Mouse (Mus musculus) neural tube, embryonic 10.5 days (tissue): ENCODE measurements around the gene Herc4.

ENCODE experiments used
- DNase-seq: peaks from one replicate; pipeline ENCODE4 v3.0.0-alpha.2; 2017; ENCODE audit warnings: low spot score; ENCODE audit errors: extremely low spot score

The Herc4 gene

DNA sequence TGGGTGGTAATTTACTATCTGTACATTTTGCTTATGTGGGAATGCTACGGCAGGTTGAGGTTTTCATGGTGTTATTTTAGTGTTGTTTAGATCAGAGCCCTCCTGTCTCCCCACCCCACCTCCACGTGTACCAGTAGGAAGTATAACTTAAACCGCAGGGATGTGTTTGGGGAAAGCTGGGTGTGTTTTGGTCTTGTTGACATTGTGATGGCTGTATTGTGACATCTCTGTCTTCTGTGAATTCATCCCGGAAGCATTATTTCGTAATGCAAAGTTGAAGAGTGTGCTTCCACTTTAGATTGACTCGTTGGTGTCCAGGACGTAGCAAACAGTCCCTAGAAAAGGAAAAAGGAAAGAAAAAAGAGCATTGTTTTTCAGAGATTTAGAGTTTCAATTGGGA lies 3.8 kb downstream of the Herc4 start:
- DNase-seq: no peak

DNA sequence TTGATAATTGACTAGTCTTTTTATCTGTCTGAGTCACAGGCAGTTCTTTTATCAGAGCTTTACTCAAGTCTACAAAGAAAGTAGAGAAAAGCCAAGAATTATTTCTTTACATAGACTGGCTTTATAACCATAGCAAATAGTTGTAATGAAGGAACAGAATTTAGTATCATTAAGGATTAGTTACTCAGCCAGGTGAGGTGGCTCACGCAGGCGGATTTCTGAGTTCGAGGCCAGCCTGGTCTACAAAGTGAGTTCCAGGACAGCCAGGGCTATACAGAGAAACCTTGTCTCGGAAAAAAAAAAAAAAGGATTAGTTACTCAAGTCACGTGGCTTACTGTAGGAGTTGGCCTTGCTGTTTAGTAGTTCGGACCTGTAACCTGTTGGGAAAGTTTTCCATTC lies 4.8 kb downstream of the Herc4 start:
- no peak for DNase-seq

- DNase-seq: no peak
These were observed 15.1 kb downstream of the Herc4 start for GRCm38 (mm10) chr10:63258696-63259095.

GRCm38 (mm10) chr10:63259340-63259739 lies 15.7 kb downstream of the Herc4 start:
- DNase-seq: no peak

- DNase-seq: no peak
These were observed 24.3 kb downstream of the Herc4 start for GRCm38 (mm10) chr10:63267941-63268340.

GRCm38 (mm10) chr10:63272401-63272800 lies 28.8 kb downstream of the Herc4 start:
- no peak for DNase-seq

- no peak for DNase-seq
These were observed 29.3 kb downstream of the Herc4 start for GRCm38 (mm10) chr10:63272868-63273267.

- DNase-seq: no peak
These were observed 33.4 kb downstream of the Herc4 start for GRCm38 (mm10) chr10:63277010-63277409.

- DNase-seq: no peak
These were observed 36.2 kb downstream of the Herc4 start for GRCm38 (mm10) chr10:63279851-63280250.

- DNase-seq: no peak
These were observed 38.8 kb downstream of the Herc4 start for GRCm38 (mm10) chr10:63282417-63282816.

DNA sequence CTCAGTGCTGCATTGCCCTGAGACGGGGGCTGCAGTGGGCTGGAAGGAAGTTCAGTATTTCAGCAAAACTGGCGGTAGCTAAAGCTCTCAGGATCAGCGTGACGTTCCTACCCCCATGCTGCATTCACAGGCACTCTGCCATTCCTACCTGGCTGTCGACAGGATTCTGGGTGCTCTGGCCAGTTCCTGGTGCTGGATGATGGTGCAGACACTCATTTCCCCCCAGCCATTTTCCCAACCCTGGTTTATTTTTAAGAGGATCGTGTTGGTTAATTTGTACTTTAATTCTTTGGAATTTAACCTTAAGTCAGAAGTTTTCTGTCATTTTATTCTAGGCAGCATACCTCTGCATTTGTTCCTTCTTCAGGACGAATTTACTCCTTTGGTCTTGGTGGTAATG lies 39.2 kb downstream of the Herc4 start:
- DNase-seq: no peak

DNA sequence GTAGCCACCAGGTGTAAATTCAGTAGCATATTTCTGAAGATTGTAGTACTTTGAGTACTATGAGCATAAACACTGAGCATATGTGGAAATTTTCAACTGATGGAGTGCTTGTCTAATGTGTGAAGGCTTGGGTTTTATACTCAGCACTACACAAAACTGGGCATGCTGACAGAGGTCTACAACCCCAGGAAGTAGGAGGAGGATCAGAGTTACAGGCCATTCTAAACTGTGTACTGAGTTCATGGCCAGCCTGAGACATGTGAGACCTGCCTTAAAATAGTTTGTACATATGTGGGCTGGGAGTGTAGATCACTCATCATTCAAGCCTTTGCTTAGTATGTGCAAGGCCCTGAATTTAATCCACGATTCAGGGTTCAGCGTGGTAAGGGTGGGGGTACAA lies 58.7 kb downstream of the Herc4 start:
- DNase-seq: no peak

GRCm38 (mm10) chr10:63308582-63309366 lies 65.2 kb downstream of the Herc4 start:
- DNase-seq: peak; percentile 74

GRCm38 (mm10) chr10:63313726-63314125 lies 70.1 kb downstream of the Herc4 start:
- no peak for DNase-seq

- no peak for DNase-seq
These were observed 83.5 kb downstream of the Herc4 start for GRCm38 (mm10) chr10:63327091-63327490.

- no peak for DNase-seq
These were observed 93.3 kb downstream of the Herc4 start for GRCm38 (mm10) chr10:63336901-63337300.

- no peak for DNase-seq
These were observed 93.7 kb downstream of the Herc4 start for GRCm38 (mm10) chr10:63337326-63337725.

DNA sequence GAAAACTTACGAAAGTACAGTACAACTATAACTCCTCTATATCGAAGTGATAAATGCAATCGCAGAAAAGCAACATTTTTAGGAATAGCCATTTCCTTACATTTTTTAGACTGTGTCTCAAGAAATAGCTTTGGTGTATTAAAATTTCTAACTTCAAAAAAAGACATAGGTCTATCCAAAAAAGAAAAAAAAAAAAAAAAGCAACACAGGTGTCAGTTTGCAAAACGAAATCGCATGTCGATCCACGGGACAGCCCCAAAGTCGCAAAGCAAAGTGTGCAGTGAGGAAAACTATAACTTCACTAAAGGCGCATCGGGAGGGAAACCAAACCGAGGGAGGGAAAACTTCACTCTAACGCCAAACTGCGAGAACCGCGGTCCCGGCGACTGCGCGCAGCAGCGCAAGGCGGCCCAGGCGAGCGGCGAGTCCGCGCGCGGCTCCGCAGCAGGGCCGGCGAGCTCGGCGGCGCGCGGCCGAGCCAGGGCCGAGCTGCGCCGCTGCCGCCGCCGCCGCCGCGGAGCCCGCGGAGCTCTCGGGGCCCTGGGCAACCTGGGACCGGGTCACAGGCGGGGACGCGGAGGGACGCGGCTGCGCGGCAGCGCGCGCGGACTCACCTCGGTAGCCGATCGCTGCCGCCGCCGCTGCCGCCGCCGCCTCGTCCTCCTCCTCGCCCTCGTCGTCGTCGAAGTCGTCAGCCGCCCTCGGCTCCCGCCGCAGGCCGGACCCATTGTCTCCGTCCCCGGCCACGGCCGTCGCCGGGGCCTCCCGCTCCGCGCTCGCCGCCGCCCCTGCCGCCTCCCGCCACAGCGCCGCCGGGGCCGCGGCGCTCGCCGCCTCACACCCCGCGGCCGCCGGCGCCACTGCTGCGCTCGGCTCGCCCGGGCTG lies 94.6 kb downstream of the Herc4 start:
- peak; percentile 69 for DNase-seq

GRCm38 (mm10) chr10:63338914-63339643 lies 95.5 kb downstream of the Herc4 start:
- peak; percentile 93 for DNase-seq

- DNase-seq: no peak
These were observed 97.7 kb downstream of the Herc4 start for GRCm38 (mm10) chr10:63341351-63341750.

DNA sequence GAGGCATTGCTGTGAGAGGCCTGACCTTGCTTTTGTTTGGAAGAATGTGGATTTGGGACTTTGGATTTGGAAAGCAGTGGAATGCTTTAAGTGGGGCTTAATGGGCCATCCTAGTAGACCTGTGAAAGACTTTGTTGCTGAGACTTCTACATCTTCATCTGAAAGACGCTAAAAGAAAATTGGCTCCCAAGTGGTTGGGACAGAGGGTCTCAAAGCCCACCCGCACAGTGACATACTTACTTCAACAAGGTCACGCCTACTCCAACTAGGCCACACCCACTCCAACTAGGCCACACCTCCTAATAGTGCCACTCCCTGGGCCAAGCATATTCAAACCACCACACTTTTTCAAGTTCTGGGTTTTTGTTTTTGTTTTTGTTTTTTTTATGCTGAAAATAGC lies 101.1 kb downstream of the Herc4 start:
- no peak for DNase-seq

GRCm38 (mm10) chr10:63348291-63348690 lies 104.7 kb downstream of the Herc4 start:
- DNase-seq: no peak
